8 mouse cellular contexts compared by ENCODE assay signal in the genomic region with DNA sequence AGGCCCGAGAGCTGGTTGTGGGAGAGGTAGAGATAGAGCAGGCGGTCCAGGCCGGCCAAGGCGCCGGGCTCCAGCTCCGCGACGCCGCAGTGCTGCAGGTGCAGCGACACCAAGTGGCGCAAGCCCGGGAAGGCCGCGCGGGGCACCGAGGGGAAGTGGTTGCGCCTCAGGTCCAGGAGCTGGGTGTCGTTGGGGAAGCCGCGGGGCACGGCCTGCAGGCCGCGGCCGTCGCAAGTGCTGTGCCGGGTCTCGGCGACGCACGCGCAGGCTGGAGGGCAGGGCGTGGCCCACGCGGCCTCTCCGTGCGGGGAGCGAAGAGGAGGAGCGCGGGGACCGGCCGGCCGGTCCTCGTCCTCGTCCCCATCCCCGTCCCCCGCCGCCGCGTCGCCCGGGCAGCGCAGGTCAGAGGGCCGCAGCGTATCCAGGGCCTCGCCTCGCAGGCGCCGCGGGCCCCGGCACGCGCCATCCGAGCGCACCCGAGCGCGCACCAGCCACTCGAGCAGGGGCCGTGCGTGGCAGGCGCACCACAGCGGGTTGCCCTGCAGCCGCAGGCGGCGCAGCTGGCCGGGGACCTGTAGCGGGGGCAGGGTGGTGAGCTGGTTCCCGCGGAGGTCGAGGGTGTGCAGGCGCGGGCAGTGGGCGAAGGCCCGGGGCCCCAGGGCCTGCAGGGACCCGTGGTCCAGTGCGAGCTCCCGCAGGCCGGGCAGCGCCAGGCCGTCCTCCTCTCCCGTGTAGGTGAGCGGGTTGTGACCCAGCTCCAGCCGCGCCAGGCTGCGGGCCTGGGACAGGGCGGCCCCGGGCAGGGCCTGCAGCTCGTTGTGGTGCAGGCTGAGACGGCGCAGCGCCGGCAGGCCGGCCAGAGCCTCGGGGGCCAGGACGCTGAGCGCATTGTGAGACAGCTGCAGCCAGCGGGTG. TPM values are rescaled to one million over a fixed set of nuclear protein-coding genes. Genes with fewer than 3 reads are reported as not detected.
DNase-seq lines count a peak whose midpoint lies in the region; ATAC-seq and TF ChIP-seq lines count a peak whose summit lies in the region.

No protein-coding gene starts in this region.

- H3K9me3 ChIP-seq in forebrain, embryonic 10.5 days = no peaks in the 10 kb centered on the region
- no peaks in the 10 kb centered on the region for H3K9me3 ChIP-seq in heart, embryonic 15.5 days (replicated peaks)
- no peaks in the 10 kb centered on the region for H3K9me3 ChIP-seq in liver, embryonic 15.5 days (replicated peaks)
- no peaks in the 10 kb centered on the region for H3K9me3 ChIP-seq in neural tube, embryonic 12.5 days
- no peaks in the 10 kb centered on the region for H3K9me3 ChIP-seq in stomach, postnatal 0 days (ENCODE audit: control insufficient read depth, low read length)

- H3K4me3 ChIP-seq in forebrain, embryonic 10.5 days = peak overlapping the region; percentile 69
- H3K4me3 ChIP-seq in heart, embryonic 15.5 days = peak overlapping the region; percentile 65
- peak overlapping the region; percentile 53 for H3K4me3 ChIP-seq in liver, embryonic 15.5 days (replicated peaks)
- H3K4me3 ChIP-seq in neural tube, embryonic 12.5 days = peak overlapping the region; percentile 55
- H3K4me3 ChIP-seq in stomach, postnatal 0 days (ENCODE audit: low read depth, low read length) = peak overlapping the region; percentile 49

- WGBS in forebrain, embryonic 10.5 days = under 1% methylated on average over 95 of the region's 107 CpGs
- WGBS in heart, embryonic 15.5 days = under 1% methylated on average over 81 of the region's 107 CpGs
- WGBS in liver, embryonic 15.5 days (ENCODE audit: insufficient replicate concordance) = 1% methylated on average over 103 of the region's 107 CpGs
- 1% methylated on average over 98 of the region's 107 CpGs for WGBS in neural tube, embryonic 12.5 days
- under 1% methylated on average over 63 of the region's 107 CpGs for whole genome bisulfite sequencing in stomach, postnatal 0 days

- ATAC-seq in CD4-positive, CD25-positive, alpha-beta regulatory T cell, adult 4 months = peak; percentile 75
- peak; percentile 85 for ATAC-seq in heart, embryonic 15.5 days (replicated peaks; ENCODE audit: insufficient number of reproducible peaks, insufficient read depth, low FRiP score, low read depth)
- ATAC-seq in liver, embryonic 15.5 days (ENCODE audit: insufficient read depth) = peak; percentile 61
- peak; percentile 68 for ATAC-seq in neural tube, embryonic 12.5 days (ENCODE audit: low FRiP score, low read depth)
- ATAC-seq in stomach, postnatal 0 days (ENCODE audit: low FRiP score, low TSS enrichment) = peak; percentile 84

- H3K4me1 ChIP-seq in forebrain, embryonic 10.5 days = peaks cover 26% of the 10 kb centered on the region
- H3K4me1 ChIP-seq in heart, embryonic 15.5 days (replicated peaks) = peaks cover 18% of the 10 kb centered on the region
- H3K4me1 ChIP-seq in liver, embryonic 15.5 days (replicated peaks) = peaks cover 17% of the 10 kb centered on the region
- peaks cover 25% of the 10 kb centered on the region for H3K4me1 ChIP-seq in neural tube, embryonic 12.5 days
- H3K4me1 ChIP-seq in stomach, postnatal 0 days (replicated peaks; ENCODE audit: control insufficient read depth, insufficient read depth) = no peaks in the 10 kb centered on the region

- H3K36me3 ChIP-seq in forebrain, embryonic 10.5 days (replicated peaks) = no peaks in the 10 kb centered on the region
- no peaks in the 10 kb centered on the region for H3K36me3 ChIP-seq in heart, embryonic 15.5 days
- no peaks in the 10 kb centered on the region for H3K36me3 ChIP-seq in liver, embryonic 15.5 days (replicated peaks)
- H3K36me3 ChIP-seq in neural tube, embryonic 12.5 days = no peaks in the 10 kb centered on the region
- H3K36me3 ChIP-seq in stomach, postnatal 0 days (ENCODE audit: control insufficient read depth, insufficient read depth, low read length) = no peaks in the 10 kb centered on the region

- TF ChIP-seq CTCF in stomach, postnatal 0 days (IDR thresholded peaks at IDR 0.05; ENCODE audit: low read depth) = peak; percentile 79

- peak overlapping the region; percentile 99 for H3K4me2 ChIP-seq in heart, embryonic 15.5 days
- peak overlapping the region; percentile 75 for H3K4me2 ChIP-seq in liver, embryonic 15.5 days
- peak overlapping the region; percentile 99 for H3K4me2 ChIP-seq in neural tube, embryonic 12.5 days (replicated peaks)
- peak overlapping the region; percentile 98 for H3K4me2 ChIP-seq in stomach, postnatal 0 days (replicated peaks; ENCODE audit: low read depth)

- peak overlapping the region; percentile 84 for H3K27ac ChIP-seq in forebrain, embryonic 10.5 days
- H3K27ac ChIP-seq in heart, embryonic 15.5 days = no peak overlapping the region
- H3K27ac ChIP-seq in liver, embryonic 15.5 days (replicated peaks) = no peak overlapping the region
- H3K27ac ChIP-seq in neural tube, embryonic 12.5 days = no peak overlapping the region
- H3K27ac ChIP-seq in stomach, postnatal 0 days (replicated peaks) = peak overlapping the region; percentile 35; the same call in 1 of the 2 replicates

- peak overlapping the region; percentile 67 for H3K9ac ChIP-seq in heart, embryonic 15.5 days
- H3K9ac ChIP-seq in liver, embryonic 15.5 days = peak overlapping the region; percentile 39; the same call in 1 of the 2 replicates
- H3K9ac ChIP-seq in neural tube, embryonic 12.5 days = peak overlapping the region; percentile 74
- H3K9ac ChIP-seq in stomach, postnatal 0 days (ENCODE audit: low read length) = peak overlapping the region; percentile 65

- DNase-seq in brain, embryonic 18.5 days (ENCODE audit: low read depth, low spot score) = peak; percentile 28
- DNase-seq in forebrain, embryonic 10.5 days (ENCODE audit: extremely low spot score, low spot score) = peak; percentile 82
- peak; percentile 90 for DNase-seq in kidney, postnatal 14 days
- DNase-seq in stomach, postnatal 0 days (ENCODE audit: low spot score) = peak; percentile 89

- no peak for TF ChIP-seq EP300 in stomach, postnatal 0 days (optimal IDR thresholded peaks at IDR 0.05)

- H3K27me3 ChIP-seq in forebrain, embryonic 10.5 days (ENCODE audit: poor library complexity, severe bottlenecking) = peaks cover 62% of the 10 kb centered on the region
- peaks cover 56% of the 10 kb centered on the region for H3K27me3 ChIP-seq in heart, embryonic 15.5 days
- H3K27me3 ChIP-seq in liver, embryonic 15.5 days = peaks cover 63% of the 10 kb centered on the region
- peaks cover 55% of the 10 kb centered on the region for H3K27me3 ChIP-seq in neural tube, embryonic 12.5 days (replicated peaks)
- 0 out of 2 replicates have a peak, but pooled peaks cover 5% of the 10 kb centered on the region for H3K27me3 ChIP-seq in stomach, postnatal 0 days (ENCODE audit: control insufficient read depth, insufficient read depth, low read length)

RNA-seq across cellular contexts. Expression of a gene that starts 2.9 kb away (rescaled TPM):
- 1 to 10 TPM; 1.5 to 2.3 TPM for polyA plus RNA-seq in CD4-positive, CD25-positive, alpha-beta regulatory T cell, adult 4 months (2017; shearing (Covaris generic))
- polyA plus RNA-seq in forebrain, embryonic 10.5 days (2016; fragmentation: Nextera tagmentation; extraction: Ambion mirVana) = 2.3 and 2.4 TPM in 2 replicates
- 1.4 and 2.3 TPM in 2 replicates for polyA plus RNA-seq in heart, embryonic 15.5 days (2015; fragmentation: Nextera tagmentation; extraction: Ambion mirVana)
- polyA plus RNA-seq in liver, embryonic 15.5 days (2015; fragmentation: Nextera tagmentation; extraction: Ambion mirVana) = 0.45 and 0.50 TPM in 2 replicates
- polyA plus RNA-seq in neural tube, embryonic 12.5 days (2016; fragmentation: Nextera tagmentation; extraction: Ambion mirVana) = 5.9 and 6.4 TPM in 2 replicates
- 2.4 and 2.9 TPM in 2 replicates for polyA plus RNA-seq in stomach, postnatal 0 days (2015; fragmentation: Nextera tagmentation; extraction: Ambion mirVana)

RNA-seq across cellular contexts. Expression of a gene that starts 30.5 kb away (rescaled TPM):
- polyA plus RNA-seq in CD4-positive, CD25-positive, alpha-beta regulatory T cell, adult 4 months (2017; shearing (Covaris generic)) = 10 to 100 TPM; 23.6 to 44.0 TPM
- polyA plus RNA-seq in forebrain, embryonic 10.5 days (2016; fragmentation: Nextera tagmentation; extraction: Ambion mirVana) = 51.4 and 53.1 TPM in 2 replicates
- 12.9 and 17.2 TPM in 2 replicates for polyA plus RNA-seq in heart, embryonic 15.5 days (2015; fragmentation: Nextera tagmentation; extraction: Ambion mirVana)
- 13.1 and 13.8 TPM in 2 replicates for polyA plus RNA-seq in liver, embryonic 15.5 days (2015; fragmentation: Nextera tagmentation; extraction: Ambion mirVana)
- polyA plus RNA-seq in neural tube, embryonic 12.5 days (2016; fragmentation: Nextera tagmentation; extraction: Ambion mirVana) = 27.8 and 28.5 TPM in 2 replicates
- polyA plus RNA-seq in stomach, postnatal 0 days (2015; fragmentation: Nextera tagmentation; extraction: Ambion mirVana) = 9.2 and 9.4 TPM in 2 replicates

RNA-seq across cellular contexts. Expression of a gene that starts 50.6 kb away (rescaled TPM):
- polyA plus RNA-seq in CD4-positive, CD25-positive, alpha-beta regulatory T cell, adult 4 months (2017; shearing (Covaris generic)) = 1 to 10 TPM; 5.4 to 7.3 TPM
- polyA plus RNA-seq in forebrain, embryonic 10.5 days (2016; fragmentation: Nextera tagmentation; extraction: Ambion mirVana) = 43.4 and 44.3 TPM in 2 replicates
- 18.2 and 22.8 TPM in 2 replicates for polyA plus RNA-seq in heart, embryonic 15.5 days (2015; fragmentation: Nextera tagmentation; extraction: Ambion mirVana)
- polyA plus RNA-seq in liver, embryonic 15.5 days (2015; fragmentation: Nextera tagmentation; extraction: Ambion mirVana) = 5.0 and 5.1 TPM in 2 replicates
- polyA plus RNA-seq in neural tube, embryonic 12.5 days (2016; fragmentation: Nextera tagmentation; extraction: Ambion mirVana) = 40.3 and 48.3 TPM in 2 replicates
- polyA plus RNA-seq in stomach, postnatal 0 days (2015; fragmentation: Nextera tagmentation; extraction: Ambion mirVana) = 9.1 and 11.1 TPM in 2 replicates

RNA-seq across cellular contexts. Expression of a gene that starts 51.1 kb away (rescaled TPM):
- polyA plus RNA-seq in CD4-positive, CD25-positive, alpha-beta regulatory T cell, adult 4 months (2017; shearing (Covaris generic)) = 10 to 100 TPM; 43.0 to 54.0 TPM
- polyA plus RNA-seq in forebrain, embryonic 10.5 days (2016; fragmentation: Nextera tagmentation; extraction: Ambion mirVana) = 196 and 198 TPM in 2 replicates
- polyA plus RNA-seq in heart, embryonic 15.5 days (2015; fragmentation: Nextera tagmentation; extraction: Ambion mirVana) = 66.4 and 81.4 TPM in 2 replicates
- 71.7 and 79.3 TPM in 2 replicates for polyA plus RNA-seq in liver, embryonic 15.5 days (2015; fragmentation: Nextera tagmentation; extraction: Ambion mirVana)
- polyA plus RNA-seq in neural tube, embryonic 12.5 days (2016; fragmentation: Nextera tagmentation; extraction: Ambion mirVana) = 134 and 140 TPM in 2 replicates
- polyA plus RNA-seq in stomach, postnatal 0 days (2015; fragmentation: Nextera tagmentation; extraction: Ambion mirVana) = 39.0 and 40.2 TPM in 2 replicates

Comparison
In these comparisons a context has a peak if more than half of its experiments do, and no peak if none do; other contexts are left out.
1. DNase-seq: peak in every context shown above with its lines; median percentile 90 in kidney, postnatal 14 days; 89 in stomach, postnatal 0 days; 82 in forebrain, embryonic 10.5 days; 28 in brain, embryonic 18.5 days.
2. H3K27ac ChIP-seq: peak in forebrain, embryonic 10.5 days (single experiment) and stomach, postnatal 0 days (single experiment); none in heart, embryonic 15.5 days (single experiment), liver, embryonic 15.5 days (single experiment) and neural tube, embryonic 12.5 days (single experiment).
3. Peak in every context shown above with its lines, with median percentiles within 50 percentile points of each other: ATAC-seq, H3K4me3 ChIP-seq, H3K4me2 ChIP-seq and H3K9ac ChIP-seq.